Mouse (Mus musculus) spleen, adult 2 months (tissue): Measurements from ENCODE around the gene Smok2a.
"Not testable (repeated sequence)": the region's sequence is repeated elsewhere in the genome, so short reads cannot be mapped to it uniquely, and the experiment has no call there.

Source experiments
- CTCF ChIP-seq: fragments of 200-500 bp; IDR thresholded peaks from 2 replicates; pipeline ENCODE4 v1.5.1; 2011; ENCODE audit warnings: mild to moderate bottlenecking, inconsistent platforms; ENCODE audit not compliant: insufficient read depth, insufficient read length, insufficient replicate concordance; ENCODE audit errors: extremely low read depth
- POLR2A ChIP-seq: fragments of 200-500 bp; IDR thresholded peaks from 2 replicates; pipeline ENCODE4 v1.6.1; 2011; ENCODE audit warnings: low read depth, low read length, inconsistent platforms

DNA sequence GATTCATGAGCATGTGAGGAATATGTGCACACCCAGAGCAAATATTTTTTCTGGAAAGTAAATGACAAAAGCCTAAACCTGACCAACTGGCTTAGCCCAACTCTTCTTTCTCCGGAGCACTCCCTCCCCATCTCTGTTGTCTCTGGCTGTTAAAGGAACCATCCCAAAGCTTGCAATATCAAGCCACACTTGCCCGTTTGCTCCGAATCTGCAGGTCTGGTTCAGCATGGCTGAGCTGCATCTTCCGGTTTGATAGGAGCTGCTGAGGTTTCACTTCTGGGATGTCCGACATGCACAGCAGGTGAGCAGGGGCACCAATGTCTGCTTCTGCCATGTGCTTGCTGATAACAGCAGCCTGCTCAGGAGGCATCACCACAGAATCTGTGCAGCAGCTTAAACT, 40.5 kb upstream of the Smok2a start:
- not testable (repeated sequence) for TF ChIP-seq POLR2A, CTCF
